Mouse (Mus musculus) adrenal gland, postnatal 4 days (tissue): ENCODE data around the gene Rnf186. TPM values are rescaled to one million over a fixed set of nuclear protein-coding genes. Genes with fewer than 3 reads are reported as not detected.
A peak's percentile ranks its signal among the peaks of the same experiment; 100 is the strongest.
"Not testable (repeated sequence)": the region's sequence is repeated elsewhere in the genome, so short reads cannot be mapped to it uniquely, and the experiment has no call there.

Experiments used
- DNase-seq, 2 experiments: peaks; one replicate each; pipeline ENCODE4 v3.0.0; 2021 to 2022; ENCODE audit warnings: low spot score in 2 of 2, mixed read lengths in 2 of 2
- total RNA-seq, 2 experiments: library from RNA; stranded (reverse); gene quantifications; 2 replicates each; pipeline ENCODE4 v1.2.3; 2021

The Rnf186 gene
- total RNA-seq, 2 experiments from 2014 or later = 1.2 TPM; not detected in 1

GRCm38 (mm10) chr4:138971371-138971770, 4.5 kb downstream of the Rnf186 start:
- no peak for DNase-seq

GRCm38 (mm10) chr4:138972139-138972826, 5.4 kb downstream of the Rnf186 start:
- peak in 1 of 2 experiments; percentile 44 for DNase-seq

- peak; percentile 31 to 60 for DNase-seq
Observed at GRCm38 (mm10) chr4:138972827-138973718, 6.2 kb downstream of the Rnf186 start, which contains the start of gene Tmco4. Gene Tmco4, plus strand, starts transcription at chr4:138972888.

GRCm38 (mm10) chr4:138973719-138974115, 6.8 kb downstream of the Rnf186 start:
- DNase-seq = no peak

- DNase-seq = not testable (repeated sequence)
Observed at GRCm38 (mm10) chr4:138974540-138974939, 7.6 kb downstream of the Rnf186 start.

- no peak for DNase-seq
Observed at GRCm38 (mm10) chr4:138975194-138975593, 8.3 kb downstream of the Rnf186 start.

GRCm38 (mm10) chr4:138976046-138976445, 9.1 kb downstream of the Rnf186 start:
- no peak for DNase-seq

- no peak for DNase-seq
Observed at GRCm38 (mm10) chr4:138980021-138980420, 13.1 kb downstream of the Rnf186 start.

- DNase-seq = no peak
Observed at GRCm38 (mm10) chr4:138980771-138981420, 14.0 kb downstream of the Rnf186 start.

- no peak for DNase-seq
Observed at GRCm38 (mm10) chr4:138983422-138983821, 16.5 kb downstream of the Rnf186 start.

- no peak for DNase-seq
Observed at GRCm38 (mm10) chr4:138984744-138985143, 17.8 kb downstream of the Rnf186 start.

GRCm38 (mm10) chr4:138986280-138986679, 19.4 kb downstream of the Rnf186 start:
- no peak for DNase-seq

- no peak for DNase-seq
Observed at GRCm38 (mm10) chr4:138994389-138994788, 27.5 kb downstream of the Rnf186 start.

- DNase-seq = no peak
Observed at GRCm38 (mm10) chr4:138996410-138996809, 29.5 kb downstream of the Rnf186 start.

GRCm38 (mm10) chr4:138997121-138997520, 30.2 kb downstream of the Rnf186 start:
- no peak for DNase-seq

- no peak for DNase-seq
Observed at GRCm38 (mm10) chr4:138998611-138999010, 31.7 kb downstream of the Rnf186 start.

- DNase-seq = no peak
Observed at GRCm38 (mm10) chr4:139001026-139001425, 34.1 kb downstream of the Rnf186 start.

- DNase-seq = no peak
Observed at GRCm38 (mm10) chr4:139001433-139001832, 34.5 kb downstream of the Rnf186 start.

GRCm38 (mm10) chr4:139004067-139004466, 37.2 kb downstream of the Rnf186 start:
- DNase-seq = no peak

GRCm38 (mm10) chr4:139005214-139005613, 38.3 kb downstream of the Rnf186 start:
- DNase-seq = no peak

- DNase-seq = no peak
Observed at GRCm38 (mm10) chr4:139007353-139007752, 40.4 kb downstream of the Rnf186 start.
